Mouse (Mus musculus): ENCODE data around the gene 1110017D15Rik. TPM values are rescaled to one million over a fixed set of nuclear protein-coding genes. Genes with fewer than 3 reads are reported as not detected.
A peak's percentile ranks its signal among the peaks of the same experiment; 100 is the strongest.

The 1110017D15Rik gene
- polyA plus RNA-seq, 1 experiment, result 0.11 TPM

GRCm38 (mm10) chr4:41505131-41505551 lies 12.0 kb downstream of the 1110017D15Rik start:
- WGBS, result 60% methylated on average over 11 of the region's 11 CpGs
- Histone ChIP-seq H3K4me3 (ENCODE audit: insufficient read depth, low read depth, low read length) (no peak overlapping the region), H3K4me1 (ENCODE audit: control insufficient read depth, insufficient read depth, low read length) (peaks cover 11% of the 10 kb centered on the region; the same call in 1 of the 2 replicates), H3K27ac (ENCODE audit: insufficient read depth, low read depth, low read length) (no peak overlapping the region), H3K27me3 (replicated peaks; ENCODE audit: control insufficient read depth, insufficient read depth, low read length) (no peaks in the 10 kb centered on the region), H3K36me3 (ENCODE audit: control insufficient read depth, insufficient read depth, low read length) (no peaks in the 10 kb centered on the region)
- peak; percentile 49 for DNase-seq
- TF ChIP-seq CTCF (conservative IDR thresholded peaks at IDR 0.05; ENCODE audit: insufficient read depth, insufficient read length, low read depth, low read length) (peak; percentile 38; the same call in 1 of the 2 replicates), POLR2A (IDR thresholded peaks at IDR 0.05; ENCODE audit: low read depth, low read length) (no peak)

GRCm38 (mm10) chr4:41504325-41504724 lies 12.8 kb downstream of the 1110017D15Rik start:
- Histone ChIP-seq H3K36me3 (ENCODE audit: control insufficient read depth, insufficient read depth, low read length) (no peaks in the 10 kb centered on the region), H3K4me3 (ENCODE audit: insufficient read depth, low read depth, low read length) (no peak overlapping the region), H3K27ac (ENCODE audit: insufficient read depth, low read depth, low read length) (no peak overlapping the region), H3K27me3 (replicated peaks; ENCODE audit: control insufficient read depth, insufficient read depth, low read length) (no peaks in the 10 kb centered on the region), H3K4me1 (ENCODE audit: control insufficient read depth, insufficient read depth, low read length) (peaks cover 17% of the 10 kb centered on the region; the same call in 1 of the 2 replicates)
- DNase-seq, result no peak
- 70% methylated on average over 5 of the region's 5 CpGs for WGBS
- no peak for TF ChIP-seq POLR2A (IDR thresholded peaks at IDR 0.05; ENCODE audit: low read depth, low read length)
- TF ChIP-seq CTCF (conservative IDR thresholded peaks at IDR 0.05; ENCODE audit: insufficient read depth, insufficient read length, low read depth, low read length), result no peak

GRCm38 (mm10) chr4:41502986-41503412 lies 14.1 kb downstream of the 1110017D15Rik start, which contains the start of gene AI464131:
Gene AI464131, minus strand, starts transcription at chr4:41503076.
- peaks cover 23% of the 10 kb centered on the region; the same call in 1 of the 2 replicates for H3K4me1 ChIP-seq (ENCODE audit: control insufficient read depth, insufficient read depth, low read length)
- peak within 1 kb of the TSS; percentile 10; the same call in 1 of the 2 replicates for H3K27ac ChIP-seq (ENCODE audit: insufficient read depth, low read depth, low read length)
- H3K36me3 ChIP-seq (ENCODE audit: control insufficient read depth, insufficient read depth, low read length), result no peaks in the 10 kb centered on the region
- peak; percentile 99 for DNase-seq
- no peak for TF ChIP-seq CTCF (conservative IDR thresholded peaks at IDR 0.05; ENCODE audit: insufficient read depth, insufficient read length, low read depth, low read length)
- no peak for TF ChIP-seq POLR2A (IDR thresholded peaks at IDR 0.05; ENCODE audit: low read depth, low read length)
- H3K27me3 ChIP-seq (replicated peaks; ENCODE audit: control insufficient read depth, insufficient read depth, low read length), result no peaks in the 10 kb centered on the region
- H3K4me3 ChIP-seq (ENCODE audit: insufficient read depth, low read depth, low read length), result peak within 1 kb of the TSS; percentile 63
- 2% methylated on average over 18 of the region's 18 CpGs for WGBS

DNA sequence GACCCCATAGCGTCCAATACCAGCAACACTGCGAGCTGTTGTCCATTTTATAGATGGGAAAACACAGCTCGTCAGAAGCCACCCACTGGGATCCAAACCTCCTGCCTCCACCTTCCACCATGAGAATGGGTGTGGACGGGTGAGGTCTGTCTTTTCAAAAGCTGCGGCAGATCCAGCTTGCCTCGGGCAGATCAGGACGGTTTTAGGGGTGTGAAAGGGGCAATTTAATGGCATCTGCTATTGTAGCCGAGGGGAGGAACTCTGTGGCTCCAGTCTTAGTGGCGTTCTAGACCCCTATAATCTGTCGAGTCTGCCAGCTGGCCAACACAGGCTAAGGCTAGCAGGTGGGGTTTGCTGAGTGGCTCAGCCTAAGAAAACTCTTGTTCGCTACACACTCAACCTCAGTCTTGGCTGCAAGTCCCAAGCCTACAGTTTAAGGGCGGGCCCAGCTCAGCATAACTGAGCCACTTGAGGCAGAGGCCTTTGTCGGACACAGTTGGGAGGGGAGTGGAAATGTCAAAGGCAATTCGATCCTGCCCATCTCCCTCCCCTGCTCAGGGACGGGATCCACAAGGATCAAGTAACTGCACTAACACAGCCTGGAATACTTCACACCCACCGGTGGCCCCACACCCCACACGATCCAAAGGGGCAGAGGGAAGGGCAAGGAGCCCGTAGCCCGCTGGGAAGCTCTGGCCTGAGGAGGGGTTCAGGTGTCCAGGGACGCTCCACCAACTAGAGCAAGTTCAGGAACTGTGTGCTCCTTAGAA lies 14.8 kb downstream of the 1110017D15Rik start:
- TF ChIP-seq POLR2A (IDR thresholded peaks at IDR 0.05; ENCODE audit: low read depth, low read length), result no peak
- no peak for TF ChIP-seq CTCF (conservative IDR thresholded peaks at IDR 0.05; ENCODE audit: insufficient read depth, insufficient read length, low read depth, low read length)
- no peaks in the 10 kb centered on the region for H3K36me3 ChIP-seq (ENCODE audit: control insufficient read depth, insufficient read depth, low read length)
- peak overlapping the region; percentile 63 for H3K4me3 ChIP-seq (ENCODE audit: insufficient read depth, low read depth, low read length)
- peak overlapping the region; percentile 10; the same call in 1 of the 2 replicates for H3K27ac ChIP-seq (ENCODE audit: insufficient read depth, low read depth, low read length)
- H3K4me1 ChIP-seq (ENCODE audit: control insufficient read depth, insufficient read depth, low read length), result peaks cover 24% of the 10 kb centered on the region; the same call in 1 of the 2 replicates
- DNase-seq, result peak; percentile 40
- WGBS, result 23% methylated on average over 20 of the region's 20 CpGs
- H3K27me3 ChIP-seq (replicated peaks; ENCODE audit: control insufficient read depth, insufficient read depth, low read length), result no peaks in the 10 kb centered on the region

- 51% methylated on average over 4 of the region's 4 CpGs for WGBS
- no peak for TF ChIP-seq POLR2A (IDR thresholded peaks at IDR 0.05; ENCODE audit: low read depth, low read length)
- no peak for TF ChIP-seq CTCF (conservative IDR thresholded peaks at IDR 0.05; ENCODE audit: insufficient read depth, insufficient read length, low read depth, low read length)
- H3K4me3 ChIP-seq (ENCODE audit: insufficient read depth, low read depth, low read length), result no peak overlapping the region
- H3K4me1 ChIP-seq (ENCODE audit: control insufficient read depth, insufficient read depth, low read length), result peaks cover 25% of the 10 kb centered on the region; the same call in 1 of the 2 replicates
- H3K36me3 ChIP-seq (ENCODE audit: control insufficient read depth, insufficient read depth, low read length), result no peaks in the 10 kb centered on the region
- H3K27ac ChIP-seq (ENCODE audit: insufficient read depth, low read depth, low read length), result peak overlapping the region; percentile 74
- peak; percentile 89 for DNase-seq
- no peaks in the 10 kb centered on the region for H3K27me3 ChIP-seq (replicated peaks; ENCODE audit: control insufficient read depth, insufficient read depth, low read length)
These were observed 16.3 kb downstream of the 1110017D15Rik start for GRCm38 (mm10) chr4:41500787-41501186.

- no peaks in the 10 kb centered on the region for H3K36me3 ChIP-seq (ENCODE audit: control insufficient read depth, insufficient read depth, low read length)
- WGBS, result 78% methylated on average over 8 of the region's 8 CpGs
- H3K27me3 ChIP-seq (replicated peaks; ENCODE audit: control insufficient read depth, insufficient read depth, low read length), result no peaks in the 10 kb centered on the region
- peak overlapping the region; percentile 32; the same call in 1 of the 2 replicates for H3K27ac ChIP-seq (ENCODE audit: insufficient read depth, low read depth, low read length)
- peaks cover 30% of the 10 kb centered on the region; the same call in 1 of the 2 replicates for H3K4me1 ChIP-seq (ENCODE audit: control insufficient read depth, insufficient read depth, low read length)
- no peak overlapping the region for H3K4me3 ChIP-seq (ENCODE audit: insufficient read depth, low read depth, low read length)
- no peak for DNase-seq
- TF ChIP-seq POLR2A (IDR thresholded peaks at IDR 0.05; ENCODE audit: low read depth, low read length), result no peak
- no peak for TF ChIP-seq CTCF (conservative IDR thresholded peaks at IDR 0.05; ENCODE audit: insufficient read depth, insufficient read length, low read depth, low read length)
These were observed 17.5 kb downstream of the 1110017D15Rik start for GRCm38 (mm10) chr4:41499619-41500018.

DNA sequence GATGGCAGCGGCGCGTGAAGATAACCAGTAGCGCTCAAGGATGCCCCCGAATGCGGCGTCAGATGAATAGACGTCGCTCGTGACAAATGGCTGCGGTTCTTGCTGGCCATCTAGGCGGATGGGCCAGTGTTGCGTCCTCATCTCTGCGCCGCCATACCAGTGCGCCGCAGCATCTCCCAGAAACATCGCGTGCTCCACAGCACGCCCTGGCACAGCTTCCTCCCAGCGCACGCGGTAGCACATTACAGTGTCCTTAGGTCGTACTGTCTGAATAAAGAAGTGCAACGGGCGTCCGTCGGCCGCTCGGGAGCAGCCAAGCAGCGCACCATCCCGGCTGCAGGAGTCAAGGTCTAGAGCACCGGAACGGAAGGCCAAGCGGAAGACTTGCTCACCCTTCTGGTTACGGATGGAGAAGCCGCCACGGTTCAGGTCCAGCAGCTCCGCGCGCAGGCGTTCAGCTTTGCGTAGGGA lies 18.2 kb downstream of the 1110017D15Rik start:
- Histone ChIP-seq H3K4me3 (ENCODE audit: insufficient read depth, low read depth, low read length) (no peak overlapping the region), H3K36me3 (ENCODE audit: control insufficient read depth, insufficient read depth, low read length) (no peaks in the 10 kb centered on the region), H3K4me1 (ENCODE audit: control insufficient read depth, insufficient read depth, low read length) (peaks cover 33% of the 10 kb centered on the region; the same call in 1 of the 2 replicates), H3K27me3 (replicated peaks; ENCODE audit: control insufficient read depth, insufficient read depth, low read length) (no peaks in the 10 kb centered on the region), H3K27ac (ENCODE audit: insufficient read depth, low read depth, low read length) (no peak overlapping the region)
- WGBS, result 26% methylated on average over 43 of the region's 43 CpGs
- no peak for TF ChIP-seq CTCF (conservative IDR thresholded peaks at IDR 0.05; ENCODE audit: insufficient read depth, insufficient read length, low read depth, low read length)
- TF ChIP-seq POLR2A (IDR thresholded peaks at IDR 0.05; ENCODE audit: low read depth, low read length), result no peak
- DNase-seq, result peak; percentile 92

Data from kidney, adult 2 months (tissue).